8 mouse cellular contexts compared by ENCODE assay signal in genomic region chr14:29267233-29267874, GRCm38 (mm10).
DNase-seq lines count a peak whose midpoint lies in the region; ATAC-seq and TF ChIP-seq lines count a peak whose summit lies in the region.

No protein-coding gene starts in this region.

- no peak overlapping the region for H3K9ac ChIP-seq in embryonic facial prominence, embryonic 15.5 days
- H3K9ac ChIP-seq in lung, postnatal 0 days (replicated peaks; ENCODE audit: low read depth): no peak overlapping the region
- no peak overlapping the region for H3K9ac ChIP-seq in forebrain, embryonic 15.5 days (replicated peaks)
- no peak overlapping the region for H3K9ac ChIP-seq in forebrain, embryonic 11.5 days (ENCODE audit: low read length)

- peak; percentile 3 to 24 for DNase-seq in kidney, adult 8-10 months
- no peak for DNase-seq in kidney, adult 18-20 months
- peak; percentile 27 for DNase-seq in R1 (ENCODE audit: low read depth, low spot score)
- peak; percentile 66 for DNase-seq in lung, postnatal 0 days (ENCODE audit: low spot score)
- no peak for DNase-seq in thymus, postnatal 25 days
- no peak for DNase-seq in forebrain, embryonic 11.5 days (ENCODE audit: low spot score)

- ATAC-seq in embryonic facial prominence, embryonic 15.5 days (ENCODE audit: insufficient number of reproducible peaks, low FRiP score, low TSS enrichment, low read depth): no peak
- peak; percentile 71 for ATAC-seq in lung, postnatal 0 days
- ATAC-seq in forebrain, embryonic 15.5 days (replicated peaks): no peak
- no peak for ATAC-seq in forebrain, embryonic 11.5 days (replicated peaks; ENCODE audit: low FRiP score)

- H3K9me3 ChIP-seq in embryonic facial prominence, embryonic 15.5 days (replicated peaks): no peaks in the 10 kb centered on the region
- no peaks in the 10 kb centered on the region for H3K9me3 ChIP-seq in lung, postnatal 0 days (ENCODE audit: low read length)
- no peaks in the 10 kb centered on the region for H3K9me3 ChIP-seq in forebrain, embryonic 15.5 days
- no peaks in the 10 kb centered on the region for H3K9me3 ChIP-seq in forebrain, embryonic 11.5 days (ENCODE audit: control insufficient read depth, low read length)

- H3K36me3 ChIP-seq in embryonic facial prominence, embryonic 15.5 days: no peaks in the 10 kb centered on the region
- H3K36me3 ChIP-seq in lung, postnatal 0 days (ENCODE audit: insufficient read depth, low read length): no peaks in the 10 kb centered on the region
- no peaks in the 10 kb centered on the region for H3K36me3 ChIP-seq in forebrain, embryonic 15.5 days
- no peaks in the 10 kb centered on the region for H3K36me3 ChIP-seq in forebrain, embryonic 11.5 days (ENCODE audit: control insufficient read depth, insufficient read depth, low read length)

- TF ChIP-seq CTCF in lung, postnatal 0 days (IDR thresholded peaks at IDR 0.05): peak; percentile 64

- H3K4me1 ChIP-seq in embryonic facial prominence, embryonic 15.5 days: peaks cover 15% of the 10 kb centered on the region; the same call in 1 of the 2 replicates
- H3K4me1 ChIP-seq in lung, postnatal 0 days (ENCODE audit: insufficient read depth, low read depth, low read length): no peaks in the 10 kb centered on the region
- no peaks in the 10 kb centered on the region for H3K4me1 ChIP-seq in forebrain, embryonic 15.5 days
- H3K4me1 ChIP-seq in forebrain, embryonic 11.5 days (replicated peaks; ENCODE audit: control insufficient read depth, insufficient read depth, low read length): no peaks in the 10 kb centered on the region

- no peak overlapping the region for H3K4me3 ChIP-seq in embryonic facial prominence, embryonic 15.5 days (replicated peaks)
- no peak overlapping the region for H3K4me3 ChIP-seq in lung, postnatal 0 days (ENCODE audit: low read depth, low read length)
- no peak overlapping the region for H3K4me3 ChIP-seq in forebrain, embryonic 15.5 days
- H3K4me3 ChIP-seq in forebrain, embryonic 11.5 days (ENCODE audit: low read depth, low read length): no peak overlapping the region

- WGBS in embryonic facial prominence, embryonic 15.5 days: 56% methylated on average over 5 of the region's 5 CpGs
- WGBS in lung, postnatal 0 days: 42% methylated on average over 5 of the region's 5 CpGs
- 62% methylated on average over 5 of the region's 5 CpGs for WGBS in forebrain, embryonic 15.5 days
- WGBS in forebrain, embryonic 11.5 days: 69% methylated on average over 5 of the region's 5 CpGs

- H3K4me2 ChIP-seq in embryonic facial prominence, embryonic 15.5 days (replicated peaks): no peak overlapping the region
- no peak overlapping the region for H3K4me2 ChIP-seq in lung, postnatal 0 days (replicated peaks; ENCODE audit: low read depth, low read length)
- no peak overlapping the region for H3K4me2 ChIP-seq in forebrain, embryonic 15.5 days (replicated peaks)
- no peak overlapping the region for H3K4me2 ChIP-seq in forebrain, embryonic 11.5 days (ENCODE audit: low read depth, low read length, severe bottlenecking)

- H3K27ac ChIP-seq in embryonic facial prominence, embryonic 15.5 days (replicated peaks): peak overlapping the region; percentile 17; the same call in 1 of the 2 replicates
- H3K27ac ChIP-seq in lung, postnatal 0 days (ENCODE audit: low read length): no peak overlapping the region
- H3K27ac ChIP-seq in forebrain, embryonic 15.5 days (replicated peaks): no peak overlapping the region
- no peak overlapping the region for H3K27ac ChIP-seq in forebrain, embryonic 11.5 days (ENCODE audit: low read depth, low read length)

- 0 out of 2 replicates have a peak, but pooled peaks have one; percentile 22 for TF ChIP-seq EP300 in lung, postnatal 0 days (IDR thresholded peaks at IDR 0.05)

- H3K27me3 ChIP-seq in embryonic facial prominence, embryonic 15.5 days: no peaks in the 10 kb centered on the region
- H3K27me3 ChIP-seq in lung, postnatal 0 days (replicated peaks; ENCODE audit: insufficient read depth, low read length): no peaks in the 10 kb centered on the region
- no peaks in the 10 kb centered on the region for H3K27me3 ChIP-seq in forebrain, embryonic 15.5 days
- no peaks in the 10 kb centered on the region for H3K27me3 ChIP-seq in forebrain, embryonic 11.5 days (ENCODE audit: control insufficient read depth, insufficient read depth, low read length)

Comparison
In these comparisons a context has a peak if more than half of its experiments do, and no peak if none do; other contexts are left out.
1. DNase-seq: peak in kidney, adult 8-10 months (2 of 2), R1 (single experiment) and lung, postnatal 0 days (single experiment); none in kidney, adult 18-20 months (single experiment), thymus, postnatal 25 days (single experiment) and forebrain, embryonic 11.5 days (single experiment).